Mouse (Mus musculus) lung, embryonic 15.5 days (tissue): ENCODE measurements around the gene 1700014D04Rik. TPM values are rescaled to one million over a fixed set of nuclear protein-coding genes. Genes with fewer than 3 reads are reported as not detected.
A peak's percentile ranks its signal among the peaks of the same experiment; 100 is the strongest.
"Not testable (repeated sequence)": the region's sequence is repeated elsewhere in the genome, so short reads cannot be mapped to it uniquely, and the experiment has no call there.

Source experiments
- ATAC-seq: fragments of 200-750 bp; cut with Nextera tagmentation; 2 replicates; pipeline ENCODE4 v1.8.0; 2017; ENCODE audit warnings: moderate number of reproducible peaks, borderline replicate concordance; ENCODE audit not compliant: low FRiP score, low TSS enrichment; ENCODE audit errors: extremely low read depth
- H3K27ac ChIP-seq: fragments of 300-500 bp; sonication (generic); 2 replicates; pipeline ENCODE4 v1.5.1; 2015; ENCODE audit warnings: moderate library complexity, mild to moderate bottlenecking, inconsistent platforms
- H3K27me3 ChIP-seq: fragments of 300-500 bp; sonication (generic); 2 replicates; pipeline ENCODE4 v1.6.1; 2015; ENCODE audit warnings: inconsistent platforms
- H3K36me3 ChIP-seq: fragments of 300-500 bp; sonication (generic); 2 replicates; pipeline ENCODE4 v1.6.1; 2015; ENCODE audit warnings: inconsistent platforms
- H3K4me1 ChIP-seq: fragments of 300-500 bp; sonication (generic); 2 replicates; pipeline ENCODE4 v1.6.1; 2015; ENCODE audit warnings: inconsistent platforms
- H3K4me2 ChIP-seq: fragments of 300-500 bp; sonication (generic); 2 replicates; pipeline ENCODE4 v1.6.1; 2015; ENCODE audit warnings: inconsistent platforms, mild to moderate bottlenecking, moderate library complexity
- H3K4me3 ChIP-seq: fragments of 300-500 bp; sonication (generic); 2 replicates; pipeline ENCODE4 v1.5.1; 2015; ENCODE audit warnings: mild to moderate bottlenecking, inconsistent platforms
- H3K9ac ChIP-seq: fragments of 300-500 bp; sonication (generic); 2 replicates; pipeline ENCODE4 v1.6.1; 2015; ENCODE audit warnings: inconsistent platforms
- H3K9me3 ChIP-seq: fragments of 300-500 bp; sonication (generic); 2 replicates; pipeline ENCODE4 v1.6.1; 2016; ENCODE audit warnings: inconsistent platforms
- WGBS: fragments of 180-500 bp; shearing (Covaris S2); methylation state at CpG from one replicate; pipeline ENCODE4 v1.1.7; 2015; 5-methylcytosine and 5-hydroxymethylcytosine counted together
- polyA plus RNA-seq: library from polyadenylated mRNA; unstranded; fragments of >200 nt; fragmentation: Nextera tagmentation; extraction: Ambion mirVana; gene quantifications from 2 replicates; pipeline ENCODE4 v1.2.1, GENCODE M21; 2015

Gene 1700014D04Rik
- polyA plus RNA-seq = not detected in 2 replicates

DNA sequence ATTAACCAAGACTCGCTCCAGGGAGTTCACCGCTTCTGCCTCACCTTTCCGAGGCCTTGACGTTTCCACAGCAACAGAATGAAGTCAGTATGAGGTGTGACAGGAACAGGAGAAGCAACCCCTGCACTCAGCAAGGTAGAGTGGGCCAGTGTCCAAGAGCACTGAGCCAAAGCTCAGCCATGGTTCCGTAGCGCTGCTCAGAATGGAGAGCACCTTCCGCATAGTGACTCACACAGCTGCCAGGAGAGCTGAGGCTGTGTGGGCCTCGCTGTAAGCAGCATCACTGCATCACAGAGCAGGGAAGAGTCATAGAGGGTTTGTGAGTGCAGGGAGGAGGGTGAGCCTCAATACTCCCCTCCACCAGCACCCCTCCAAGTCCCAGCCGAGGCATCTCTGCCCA, at the start of gene 1700014D04Rik:
Gene 1700014D04Rik, minus strand, starts transcription at position 42 of the 400 bp plus-strand sequence.
- WGBS = 80% methylated on average over 9 of the region's 9 CpGs

DNA sequence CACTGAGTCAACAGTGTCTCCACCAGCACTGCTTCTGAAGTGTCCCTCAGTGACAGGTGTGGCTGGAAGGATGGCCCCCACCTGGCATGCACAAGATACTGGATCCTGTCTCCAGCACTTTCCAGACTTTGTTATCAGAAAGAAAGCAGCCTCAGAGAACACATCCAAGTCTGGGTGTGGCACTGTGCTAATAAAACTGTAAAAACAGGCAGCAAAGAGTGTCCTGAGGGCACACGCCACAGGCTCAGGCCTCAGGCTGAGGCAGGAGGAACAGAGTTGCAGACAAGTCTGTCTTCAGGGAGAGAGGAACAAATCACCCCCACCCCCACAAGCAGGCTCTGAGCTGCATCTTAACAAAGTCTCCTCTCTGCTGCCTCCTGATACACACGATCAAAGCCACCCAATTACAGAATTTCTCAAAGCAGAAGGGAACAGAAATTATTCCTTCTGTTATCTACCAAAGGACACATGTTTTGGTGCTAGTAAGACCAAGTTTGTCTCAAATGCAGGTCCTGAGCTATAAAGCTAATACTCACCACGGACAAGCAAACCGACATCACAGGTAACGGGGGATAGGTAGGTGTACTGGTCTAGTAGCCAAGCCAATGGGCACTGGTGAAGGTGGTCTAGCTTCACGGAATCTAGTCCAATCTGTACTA, 49.4 kb upstream of the 1700014D04Rik start:
- H3K36me3 ChIP-seq = peaks cover 95% of the 10 kb centered on the region
- H3K27me3 ChIP-seq = no peaks in the 10 kb centered on the region
- H3K27ac ChIP-seq = no peak overlapping the region
- H3K4me1 ChIP-seq = no peaks in the 10 kb centered on the region
- no peak overlapping the region for H3K4me3 ChIP-seq
- no peaks in the 10 kb centered on the region for H3K9me3 ChIP-seq
- no peak overlapping the region for H3K9ac ChIP-seq
- no peak for ATAC-seq
- WGBS = 87% methylated on average over 6 of the region's 6 CpGs
- no peak overlapping the region for H3K4me2 ChIP-seq

More for the DNA sequence above, at the start of gene 1700014D04Rik:
- no peaks in the 10 kb centered on the region for H3K36me3 ChIP-seq
- no peak for ATAC-seq
- no peak within 1 kb of the TSS for H3K27ac ChIP-seq
- no peaks in the 10 kb centered on the region for H3K27me3 ChIP-seq
- H3K9me3 ChIP-seq = no peaks in the 10 kb centered on the region
- no peak within 1 kb of the TSS for H3K4me2 ChIP-seq
- no peak within 1 kb of the TSS for H3K9ac ChIP-seq
- no peaks in the 10 kb centered on the region for H3K4me1 ChIP-seq
- no peak within 1 kb of the TSS for H3K4me3 ChIP-seq

DNA sequence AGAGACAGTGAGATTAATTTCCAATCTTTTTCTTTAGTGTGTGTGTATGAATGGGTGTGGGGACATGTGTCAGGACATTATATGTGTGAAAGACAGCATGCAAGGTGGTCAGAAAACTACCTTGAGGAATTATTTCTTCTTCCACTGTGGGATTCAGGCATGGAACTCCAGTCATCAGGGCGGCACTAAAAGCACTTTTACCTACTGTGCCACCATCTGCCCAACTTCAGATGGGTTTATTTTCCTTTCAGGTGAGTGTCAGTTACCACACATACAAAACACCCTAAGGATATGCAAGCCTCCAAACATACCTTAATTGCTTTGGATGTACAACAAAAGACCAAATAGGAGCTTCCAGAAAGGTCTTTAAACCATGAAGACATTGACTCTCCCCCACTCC, 48.2 kb upstream of the 1700014D04Rik start:
- Histone ChIP-seq H3K27me3 (no peaks in the 10 kb centered on the region), H3K4me2 (no peak overlapping the region), H3K27ac (no peak overlapping the region), H3K9me3 (no peaks in the 10 kb centered on the region), H3K4me3 (no peak overlapping the region), H3K4me1 (no peaks in the 10 kb centered on the region), H3K9ac (no peak overlapping the region), H3K36me3 (peaks cover 94% of the 10 kb centered on the region)
- ATAC-seq = no peak
- WGBS = 97% methylated on average over 1 of the region's 1 CpGs

DNA sequence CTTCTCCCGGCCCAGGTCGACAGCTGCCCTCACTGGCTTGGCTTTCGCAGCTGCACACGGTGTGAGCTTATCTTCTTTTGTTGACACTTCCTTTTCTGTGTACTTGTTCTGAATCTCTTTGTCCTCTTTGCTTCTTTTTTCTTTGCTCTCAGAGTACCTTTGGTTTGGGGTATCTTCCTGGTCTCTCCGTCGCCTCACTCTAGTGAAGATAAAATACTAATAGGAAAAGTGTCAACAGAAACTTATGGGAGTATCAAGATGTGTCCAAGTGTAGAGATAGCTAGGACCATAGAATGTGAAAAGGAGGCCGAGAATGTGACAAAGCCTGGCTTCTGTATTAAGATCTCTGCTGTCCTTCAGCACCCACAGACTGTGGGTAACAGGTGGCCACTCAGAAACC, 35.6 kb upstream of the 1700014D04Rik start, which contains the start of gene Gm49354:
Gene Gm49354, minus strand, starts transcription at position 101 of the 400 bp plus-strand sequence.
- H3K27me3 ChIP-seq = no peaks in the 10 kb centered on the region
- no peaks in the 10 kb centered on the region for H3K9me3 ChIP-seq
- H3K4me3 ChIP-seq = no peak within 1 kb of the TSS
- H3K4me1 ChIP-seq = no peaks in the 10 kb centered on the region
- H3K27ac ChIP-seq = no peak within 1 kb of the TSS
- H3K9ac ChIP-seq = no peak within 1 kb of the TSS
- no peak within 1 kb of the TSS for H3K4me2 ChIP-seq
- no peak for ATAC-seq
- H3K36me3 ChIP-seq = peaks cover 98% of the 10 kb centered on the region
- 77% methylated on average over 7 of the region's 7 CpGs for WGBS

DNA sequence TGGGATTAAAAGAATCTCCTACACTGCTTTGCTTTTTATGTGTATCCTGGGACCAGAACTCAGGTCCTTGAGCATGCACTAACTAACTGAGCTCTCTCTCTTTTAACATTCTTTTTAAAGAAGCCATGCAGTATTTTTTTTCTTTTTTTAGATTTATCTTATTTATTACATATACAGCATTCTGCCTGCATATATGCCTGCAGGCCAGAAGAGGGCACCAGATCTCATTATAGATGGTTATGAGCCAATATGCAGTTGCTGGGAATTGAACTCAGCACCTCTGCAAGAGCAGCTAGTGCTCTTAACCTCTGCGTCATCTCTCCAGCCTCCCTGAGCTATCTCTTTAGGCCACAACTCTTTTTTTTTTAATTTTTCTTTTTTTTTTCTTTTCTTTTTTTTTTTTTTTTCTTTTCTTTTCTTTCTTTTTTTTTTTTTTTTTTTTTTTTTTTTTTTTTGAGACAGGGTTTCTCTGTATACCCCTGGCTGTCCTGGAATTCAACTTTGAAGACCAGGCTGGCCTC, 33.3 kb upstream of the 1700014D04Rik start:
- H3K4me3 ChIP-seq, H3K9me3 ChIP-seq, H3K4me1 ChIP-seq, H3K4me2 ChIP-seq, H3K27me3 ChIP-seq, ATAC-seq, H3K27ac ChIP-seq, H3K9ac ChIP-seq: not testable (repeated sequence)
- 86% methylated on average over 1 of the region's 1 CpGs for WGBS
- H3K36me3 ChIP-seq = peaks cover 91% of the 10 kb centered on the region

DNA sequence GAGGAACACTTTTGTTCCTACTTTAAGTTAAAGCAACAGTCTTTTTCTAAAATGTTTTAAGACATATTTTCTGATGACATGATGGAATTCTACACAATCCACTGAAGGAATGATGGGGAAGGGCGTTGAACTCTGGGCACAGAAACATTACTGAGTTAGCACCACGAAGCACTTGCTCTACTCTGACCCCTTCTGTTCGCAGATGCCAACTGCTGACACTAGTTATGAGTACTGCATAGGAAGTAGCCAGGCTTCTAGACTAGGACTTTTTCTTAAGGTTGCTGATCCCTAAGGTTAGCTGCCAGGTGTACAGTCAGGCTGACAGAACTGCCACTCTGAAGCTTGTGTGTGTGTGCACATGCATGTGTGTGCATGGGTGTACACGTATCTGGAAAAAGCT, 32.7 kb upstream of the 1700014D04Rik start:
- ATAC-seq = no peak

DNA sequence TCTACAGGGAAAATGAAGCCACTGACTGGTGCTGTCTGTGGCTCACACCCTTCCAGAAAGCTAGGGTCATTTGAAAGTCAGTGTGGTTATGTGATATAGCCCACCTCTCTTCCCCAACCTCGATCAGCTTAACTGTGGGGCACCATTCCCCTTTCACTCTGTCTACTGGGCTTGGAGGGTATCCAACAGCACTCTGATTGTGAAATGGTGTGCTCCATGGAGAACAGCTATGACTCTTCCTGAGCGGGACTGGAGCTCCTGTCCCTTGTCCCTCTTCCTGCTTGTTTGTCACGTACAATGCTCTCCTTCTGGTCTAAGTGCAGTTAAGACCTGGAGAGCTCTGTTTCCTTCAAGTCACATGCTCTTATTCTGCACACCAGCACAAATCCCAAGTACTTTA, 28.6 kb upstream of the 1700014D04Rik start:
- H3K9me3 ChIP-seq = no peaks in the 10 kb centered on the region
- H3K36me3 ChIP-seq = peaks cover 60% of the 10 kb centered on the region
- H3K4me3 ChIP-seq = no peak overlapping the region
- peak; percentile 43 for ATAC-seq
- 54% methylated on average over 3 of the region's 3 CpGs for WGBS
- peak overlapping the region; percentile 63 for H3K27ac ChIP-seq
- H3K9ac ChIP-seq = no peak overlapping the region
- H3K4me2 ChIP-seq = no peak overlapping the region
- no peaks in the 10 kb centered on the region for H3K27me3 ChIP-seq
- H3K4me1 ChIP-seq = peaks cover 15% of the 10 kb centered on the region

More for the DNA sequence above, 32.7 kb upstream of the 1700014D04Rik start:
- Histone ChIP-seq H3K4me1 (no peaks in the 10 kb centered on the region), H3K27me3 (no peaks in the 10 kb centered on the region), H3K9me3 (no peaks in the 10 kb centered on the region), H3K27ac (no peak overlapping the region), H3K4me2 (no peak overlapping the region), H3K4me3 (no peak overlapping the region), H3K36me3 (peaks cover 86% of the 10 kb centered on the region), H3K9ac (no peak overlapping the region)
- 82% methylated on average over 4 of the region's 4 CpGs for WGBS

DNA sequence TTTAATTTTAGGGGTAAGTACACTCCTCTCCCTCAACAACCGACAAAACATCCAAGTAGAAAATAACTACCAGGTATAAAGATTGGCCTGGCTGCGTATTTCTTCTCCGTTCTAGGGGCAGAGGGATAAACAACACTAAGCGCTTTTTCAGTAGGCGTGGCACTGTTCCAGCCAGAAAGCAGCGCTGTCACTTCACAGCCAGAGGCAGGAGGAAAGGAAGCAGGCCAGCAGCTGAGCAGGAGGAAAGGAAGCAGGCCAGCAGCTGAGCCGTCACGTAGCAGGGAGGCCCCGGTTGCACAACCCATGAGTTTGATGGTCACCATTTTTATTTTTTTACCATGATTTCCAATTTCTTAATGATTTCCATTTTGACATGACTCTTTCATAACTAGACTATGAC, 24.7 kb upstream of the 1700014D04Rik start:
- H3K4me3 ChIP-seq = no peak overlapping the region

DNA sequence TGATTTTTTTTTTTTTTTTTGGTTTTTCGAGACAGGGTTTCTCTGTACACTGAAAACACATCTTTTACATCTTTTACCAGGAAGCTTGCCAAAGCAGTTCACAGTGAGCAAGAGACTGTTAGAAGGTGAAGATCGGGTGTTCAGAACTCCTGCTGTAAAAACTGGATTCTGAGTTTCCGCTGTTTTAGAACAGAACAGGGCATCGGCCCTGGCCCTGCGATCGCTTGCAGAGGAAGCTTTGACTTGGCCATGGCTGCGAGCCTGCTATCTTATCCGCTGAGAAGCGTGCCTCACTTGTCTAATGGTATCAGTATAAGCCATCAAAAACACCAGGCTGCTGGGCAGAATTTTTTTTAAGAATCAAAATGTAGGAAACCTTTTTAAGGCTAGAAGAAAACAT, 24.3 kb upstream of the 1700014D04Rik start:
- WGBS = 34% methylated on average over 9 of the region's 9 CpGs

More for the DNA sequence above, 24.7 kb upstream of the 1700014D04Rik start:
- Histone ChIP-seq H3K9ac (peak overlapping the region; percentile 29; the same call in 1 of the 2 replicates), H3K36me3 (peaks cover 24% of the 10 kb centered on the region), H3K27me3 (no peaks in the 10 kb centered on the region), H3K4me2 (peak overlapping the region; percentile 79; the same call in 1 of the 2 replicates), H3K27ac (peak overlapping the region; percentile 97), H3K4me1 (peaks cover 38% of the 10 kb centered on the region), H3K9me3 (no peaks in the 10 kb centered on the region)
- 24% methylated on average over 9 of the region's 9 CpGs for WGBS
- peak; percentile 47 for ATAC-seq

DNA sequence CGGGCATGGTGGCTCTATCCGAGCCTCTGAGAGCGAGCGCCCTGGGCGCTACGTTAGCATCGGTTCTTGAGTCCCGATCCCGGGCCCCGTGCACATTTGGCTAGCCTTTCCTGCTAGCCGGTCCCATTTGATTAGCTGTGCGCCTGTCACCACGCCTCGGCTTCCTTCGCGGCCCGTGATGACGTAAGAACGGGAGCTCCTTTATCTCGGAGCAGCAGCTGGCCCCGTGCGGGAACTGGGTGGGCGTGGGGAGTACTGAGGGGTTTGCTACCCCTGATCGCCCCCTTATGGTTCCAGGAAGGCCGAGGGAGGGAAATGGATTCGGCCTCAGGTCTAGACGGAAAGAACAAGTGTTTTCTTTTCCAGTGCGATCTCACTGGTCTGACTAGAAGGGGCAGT, 23.6 kb upstream of the 1700014D04Rik start:
- under 1% methylated on average over 28 of the region's 28 CpGs for WGBS
- H3K4me1 ChIP-seq = peaks cover 44% of the 10 kb centered on the region
- H3K27me3 ChIP-seq = no peaks in the 10 kb centered on the region

More for the DNA sequence above, 24.3 kb upstream of the 1700014D04Rik start:
- H3K27ac ChIP-seq = peak overlapping the region; percentile 97
- no peaks in the 10 kb centered on the region for H3K9me3 ChIP-seq
- peaks cover 42% of the 10 kb centered on the region for H3K4me1 ChIP-seq
- H3K36me3 ChIP-seq = peaks cover 20% of the 10 kb centered on the region
- peak overlapping the region; percentile 81; the same call in 1 of the 2 replicates for H3K4me3 ChIP-seq
- no peak for ATAC-seq
- H3K27me3 ChIP-seq = no peaks in the 10 kb centered on the region
- peak overlapping the region; percentile 79 for H3K4me2 ChIP-seq
- H3K9ac ChIP-seq = peak overlapping the region; percentile 29; the same call in 1 of the 2 replicates

DNA sequence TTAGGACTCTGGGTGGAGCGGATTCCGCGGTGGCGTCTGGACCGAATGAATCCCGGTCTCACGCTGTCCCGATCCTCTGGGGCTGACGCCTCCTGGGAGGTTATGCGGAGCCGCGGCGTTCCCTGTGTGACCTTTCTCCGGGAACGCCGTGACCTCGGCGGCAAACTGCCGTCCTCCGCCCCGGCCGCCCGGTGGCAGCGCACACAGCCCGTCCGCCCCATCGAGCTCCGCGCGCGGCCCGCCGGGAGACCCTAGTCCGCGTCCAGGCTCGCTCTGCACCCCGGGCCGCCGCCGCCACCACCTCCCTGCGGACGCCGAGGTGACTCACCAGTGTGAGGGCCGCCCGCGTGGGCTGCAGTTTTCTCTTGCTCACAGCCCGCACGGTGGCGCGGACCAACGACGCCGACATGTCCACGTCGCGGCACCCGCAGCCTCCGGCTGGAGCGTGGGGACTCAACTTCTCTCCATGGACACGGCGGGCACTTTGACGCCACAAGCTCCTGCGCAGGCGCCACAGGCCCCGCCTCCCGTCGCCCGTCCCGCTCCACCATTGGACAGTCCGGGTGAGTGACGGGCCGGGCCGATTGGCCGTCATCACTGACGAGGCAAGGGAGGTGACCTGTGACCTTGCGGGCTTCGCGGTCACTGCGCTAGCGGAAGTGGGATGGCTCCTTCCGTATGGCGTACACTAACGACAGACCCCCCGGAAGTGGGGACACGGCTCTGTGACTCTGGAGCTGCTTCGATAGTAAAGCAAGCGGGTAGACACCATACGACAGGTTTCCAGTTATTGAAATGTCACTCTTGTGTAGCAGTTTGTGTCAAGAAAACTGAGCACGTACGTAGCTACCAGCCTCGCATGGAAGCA, 23.0 kb upstream of the 1700014D04Rik start, which contains the start of gene Isca1:
Gene Isca1, minus strand, starts transcription at position 515 of the 868 bp plus-strand sequence.
- Histone ChIP-seq H3K9ac (peak within 1 kb of the TSS; percentile 73), H3K4me3 (peak within 1 kb of the TSS; percentile 81), H3K36me3 (peaks cover 16% of the 10 kb centered on the region), H3K4me2 (peak within 1 kb of the TSS; percentile 79), H3K4me1 (peaks cover 44% of the 10 kb centered on the region), H3K27ac (peak within 1 kb of the TSS; percentile 97), H3K9me3 (no peaks in the 10 kb centered on the region), H3K27me3 (no peaks in the 10 kb centered on the region)
- under 1% methylated on average over 89 of the region's 91 CpGs for WGBS
- ATAC-seq = peak; percentile 96

More for the DNA sequence above, 23.6 kb upstream of the 1700014D04Rik start:
- H3K4me3 ChIP-seq = peak overlapping the region; percentile 81
- peak overlapping the region; percentile 79 for H3K4me2 ChIP-seq
- ATAC-seq = peak; percentile 72
- H3K36me3 ChIP-seq = peaks cover 16% of the 10 kb centered on the region
- H3K27ac ChIP-seq = peak overlapping the region; percentile 97
- no peaks in the 10 kb centered on the region for H3K9me3 ChIP-seq
- H3K9ac ChIP-seq = peak overlapping the region; percentile 59
